Mouse (Mus musculus) spleen, postnatal 10 days (tissue): ENCODE measurements at regions not wholly inside any gene's neighbourhood (a gene's known extent, or its start where the extent isn't known, plus 50 kb on each side); places are given as distances from the start of the nearest gene placed in this dataset.
A peak's percentile ranks its signal among the peaks of the same experiment; 100 is the strongest.

ENCODE experiments used
- DNase-seq, 2 experiments: peaks; one replicate each; pipeline ENCODE4 v3.0.0; 2021 to 2022; ENCODE audit warnings: low spot score in 2 of 2

DNA sequence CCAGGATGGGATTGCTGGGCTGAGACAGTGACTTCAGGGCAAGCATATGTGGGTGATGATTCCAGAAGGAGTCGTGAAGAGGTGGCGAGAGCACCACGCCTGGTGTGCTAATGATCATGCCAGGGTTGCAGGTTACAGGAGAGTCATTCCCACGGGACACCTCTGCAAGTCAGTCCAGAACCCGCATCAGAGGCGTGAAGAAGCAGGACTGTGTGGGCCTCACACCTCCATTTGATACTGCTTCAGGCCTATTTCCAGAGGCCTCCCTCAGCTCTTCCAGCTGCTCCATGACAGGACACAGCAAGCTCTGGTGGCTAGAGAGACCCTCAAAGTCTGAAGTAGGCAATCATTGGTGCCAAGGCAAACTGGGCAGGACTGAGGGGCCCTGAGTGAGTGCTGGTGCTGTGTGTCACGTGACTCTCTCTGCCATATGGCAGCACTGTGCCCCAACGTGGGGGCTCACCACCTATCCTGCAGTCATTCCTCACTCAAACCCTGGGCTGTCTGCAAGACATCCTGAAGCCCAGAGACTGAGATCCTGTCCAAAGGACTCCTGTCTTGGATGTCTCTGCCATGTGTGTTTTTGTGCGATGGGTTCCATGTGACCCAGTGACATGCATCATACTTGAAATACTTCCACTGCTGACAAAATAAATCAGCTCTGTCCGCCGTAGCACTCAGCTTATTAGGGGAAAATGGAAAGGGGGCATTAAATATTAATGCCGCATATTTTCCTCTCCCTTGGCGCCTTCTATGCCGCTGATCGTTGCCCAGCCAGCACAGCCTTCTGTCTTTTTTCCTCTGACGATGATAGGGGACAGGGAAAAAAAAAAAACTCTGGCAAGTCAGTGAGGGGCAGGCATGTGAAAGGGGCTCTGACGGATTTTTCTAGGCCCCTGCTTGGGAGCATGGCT is 247.6 kb upstream of the Habp2 start:
- no peak for DNase-seq

DNA sequence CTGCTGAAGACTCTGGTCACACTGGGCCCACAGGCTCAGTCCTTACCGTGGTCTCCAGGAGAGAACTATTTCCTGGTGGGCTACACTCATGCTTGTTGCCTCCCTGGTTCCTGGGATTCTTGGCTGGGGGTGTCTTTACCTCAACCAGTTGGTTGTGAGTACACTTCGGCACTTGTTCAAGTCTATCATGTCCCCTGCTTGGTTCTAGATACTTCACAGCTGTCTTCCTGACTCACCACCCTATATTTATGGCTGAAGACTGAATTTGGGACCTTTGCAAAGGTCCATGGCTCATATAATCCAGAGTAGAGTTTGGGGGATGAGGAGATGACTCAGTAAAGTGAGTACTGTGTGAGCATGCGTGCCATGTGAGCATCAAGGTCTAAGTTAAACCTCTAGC is 245.0 kb upstream of the Habp2 start:
- DNase-seq: no peak

DNA sequence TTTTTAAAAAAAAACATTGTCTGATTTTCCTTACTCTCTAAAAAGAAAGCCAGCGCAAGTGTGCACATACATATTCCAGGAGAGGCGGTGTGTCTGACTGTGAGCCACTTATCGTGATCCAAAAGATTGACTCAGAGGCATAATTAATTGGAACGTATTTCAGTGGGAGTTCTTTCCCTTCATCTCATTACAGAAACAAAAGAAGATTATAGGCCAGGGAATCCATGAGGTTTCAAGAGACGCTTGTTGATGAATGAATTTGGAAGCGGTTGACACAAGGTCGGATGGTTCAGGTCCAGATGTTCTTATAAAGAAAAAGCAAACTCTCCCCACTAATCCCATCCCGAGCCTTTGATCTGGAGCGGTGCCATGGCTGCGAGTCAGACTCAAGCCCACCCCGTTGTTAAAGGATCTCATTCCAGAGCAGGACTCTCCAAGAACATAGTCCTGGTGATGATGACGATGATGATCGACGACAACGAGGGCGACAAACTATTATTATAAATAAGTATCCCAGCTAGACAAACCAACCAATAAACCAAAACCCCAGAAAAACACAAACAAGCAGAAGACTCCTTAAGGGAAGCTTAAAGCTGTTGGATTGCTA is 240.1 kb upstream of the Habp2 start:
- no peak for DNase-seq

DNA sequence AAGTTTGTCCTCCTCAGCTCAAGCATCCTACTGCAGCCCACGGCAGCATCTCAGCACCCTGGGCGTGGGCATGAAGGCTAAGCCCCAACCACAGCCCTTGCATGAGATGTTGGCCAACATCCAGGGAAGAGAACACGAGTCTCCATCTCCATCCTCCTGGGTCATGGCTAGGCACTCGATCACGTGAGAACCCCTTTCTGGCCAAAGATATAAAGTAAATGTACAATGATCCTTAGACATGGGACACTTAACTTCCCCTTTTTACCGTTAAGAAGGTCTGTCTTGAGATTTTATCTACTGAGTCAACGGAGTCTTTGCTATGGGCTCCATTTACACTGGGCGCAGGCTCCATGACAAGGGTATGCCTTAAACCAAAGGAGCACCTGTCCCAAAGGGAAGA is 232.8 kb upstream of the Habp2 start:
- no peak for DNase-seq

DNA sequence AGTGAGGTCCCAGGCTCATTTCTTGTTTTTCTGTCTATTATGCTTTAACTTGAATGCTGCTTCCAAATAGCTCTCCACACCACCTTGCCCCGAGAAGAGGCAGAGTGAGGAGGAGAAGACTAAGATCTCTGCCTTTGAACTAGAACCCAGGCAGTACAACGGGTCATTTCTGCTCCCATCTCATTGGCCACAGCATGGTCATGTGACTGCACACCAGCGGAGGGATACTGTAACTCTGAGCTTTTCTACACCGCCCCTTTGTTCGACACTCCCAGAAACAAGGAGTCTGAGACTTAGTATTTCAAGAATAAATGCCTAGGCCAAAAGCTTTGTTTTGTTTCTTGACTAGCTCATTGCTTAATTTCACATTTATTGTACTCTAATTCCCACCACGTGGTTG is 230.5 kb upstream of the Habp2 start:
- no peak for DNase-seq

DNA sequence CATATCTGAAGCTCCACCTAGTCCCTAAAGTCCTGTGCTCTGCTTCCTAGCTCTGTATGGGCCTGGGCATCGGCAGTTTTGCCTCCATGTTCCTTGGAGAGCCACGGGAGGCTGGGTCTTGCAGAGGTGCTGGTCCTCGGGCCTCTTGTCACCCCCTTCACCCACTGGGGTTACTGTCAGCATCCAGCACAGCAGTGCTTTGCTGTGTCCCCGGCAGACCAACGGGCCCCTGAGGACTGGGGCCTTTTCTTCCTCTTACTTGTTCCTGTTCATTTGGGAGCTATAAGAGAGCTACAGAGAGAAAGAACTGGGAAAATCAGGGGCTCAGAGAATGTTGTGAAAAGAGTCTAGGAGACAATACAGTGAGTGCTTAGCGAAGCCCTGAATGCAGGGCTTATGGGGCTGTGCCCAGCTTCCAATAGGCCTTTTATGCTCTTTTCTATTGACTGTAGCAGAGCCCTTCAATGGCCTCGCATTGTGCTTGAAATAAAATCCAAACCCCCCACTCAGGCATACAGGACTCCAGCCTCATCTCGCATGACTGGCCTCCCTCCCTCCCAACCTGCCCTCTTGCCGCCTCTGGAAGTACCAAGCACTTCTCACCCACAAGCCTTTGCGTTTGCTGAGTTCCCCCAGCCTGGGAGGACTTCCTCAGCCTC is 224.9 kb upstream of the Habp2 start:
- no peak for DNase-seq

DNA sequence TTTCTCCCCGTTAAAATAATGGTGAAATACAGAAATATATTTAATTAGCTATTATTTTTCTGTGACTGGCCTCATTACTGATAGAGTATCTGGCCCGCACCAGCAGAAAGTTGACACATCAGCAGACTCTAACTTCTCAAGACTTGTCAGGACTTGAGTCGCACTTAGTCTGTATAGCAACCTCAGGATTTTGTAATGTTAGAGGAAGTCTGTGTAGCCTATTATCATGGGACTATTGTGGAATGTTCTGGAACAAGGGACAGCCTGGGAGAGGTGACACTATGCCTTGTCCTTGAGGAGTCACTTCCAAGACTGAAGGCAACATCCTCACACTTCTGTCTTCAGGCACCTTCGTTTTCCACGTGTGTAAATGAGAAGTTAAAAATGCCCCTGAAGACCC is 223.8 kb upstream of the Habp2 start:
- no peak for DNase-seq

DNA sequence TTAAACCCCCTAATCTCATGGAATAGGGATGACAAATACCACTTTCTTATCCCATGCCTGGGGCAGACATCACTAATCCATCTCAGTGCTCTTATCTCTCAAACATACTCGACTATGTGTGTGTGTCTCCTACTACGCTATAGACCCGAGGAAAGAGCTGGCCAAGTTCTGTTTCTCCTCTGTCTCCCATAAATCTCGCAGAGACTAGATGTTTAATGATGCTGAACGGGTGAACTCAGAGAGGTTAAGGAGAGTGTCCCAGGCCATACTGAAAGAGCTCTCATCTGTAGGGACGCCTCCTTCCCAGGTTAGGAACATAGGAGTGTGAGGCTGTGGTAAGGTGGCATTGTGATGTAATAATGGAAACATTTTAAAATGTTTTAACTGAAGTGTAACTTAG is 221.2 kb upstream of the Habp2 start:
- DNase-seq: no peak

DNA sequence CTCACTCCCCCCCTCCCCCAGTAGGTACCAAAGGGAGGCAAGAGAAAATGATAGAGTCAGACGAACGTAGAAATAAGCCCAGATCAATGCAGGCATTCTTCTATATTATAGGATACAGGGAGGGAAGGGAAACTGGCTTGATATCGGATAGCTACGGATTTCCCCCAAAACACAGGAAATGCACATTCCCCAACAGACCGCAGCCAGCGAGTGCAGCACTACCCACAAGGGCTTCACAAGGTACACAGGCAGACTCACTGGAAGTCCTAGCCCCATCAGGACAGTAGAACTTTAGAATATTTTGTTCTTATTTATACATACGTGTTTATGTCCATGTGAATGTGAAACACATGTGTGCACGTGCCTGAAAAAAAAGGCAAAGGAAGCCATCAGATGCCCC is 218.8 kb upstream of the Habp2 start:
- no peak for DNase-seq

DNA sequence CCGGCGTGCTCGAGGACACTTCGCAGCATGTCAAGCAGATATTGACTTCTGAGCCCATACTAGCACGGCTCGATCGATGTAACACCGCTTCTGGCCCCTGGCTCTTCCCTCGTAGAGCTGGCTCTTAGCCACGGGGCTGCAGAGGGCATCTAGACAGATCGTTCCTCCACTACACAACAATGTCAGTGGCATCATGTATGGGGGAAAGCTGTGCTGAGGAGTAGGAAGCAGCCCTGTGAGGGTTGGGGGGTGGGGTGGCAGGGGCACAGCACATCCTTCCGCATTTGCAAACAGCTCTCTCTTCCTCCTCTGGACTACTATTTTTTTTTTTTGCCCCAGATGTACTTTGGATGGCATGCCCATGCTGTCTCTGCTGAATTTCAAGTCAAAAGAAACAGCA is 218.1 kb upstream of the Habp2 start:
- DNase-seq: peak; percentile 9 to 27

DNA sequence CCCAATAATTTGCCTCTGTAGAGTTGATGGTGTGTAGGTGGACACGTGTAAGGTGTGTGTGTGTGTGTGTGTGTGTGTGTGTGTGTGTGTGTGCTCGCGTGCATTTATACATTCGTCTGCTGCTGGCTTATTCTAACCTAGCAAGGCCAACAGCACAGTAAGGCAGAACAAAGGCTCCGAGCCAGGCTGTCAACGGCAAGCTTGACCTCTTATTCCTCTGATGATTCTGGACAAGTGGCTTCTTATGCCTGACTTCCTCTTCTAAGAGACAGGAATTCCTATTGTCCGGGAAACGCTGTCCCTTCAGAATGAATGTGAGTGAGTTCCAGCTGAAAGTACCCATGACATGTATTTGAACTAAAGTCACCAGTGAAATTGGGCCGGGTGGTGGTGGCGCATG is 217.7 kb upstream of the Habp2 start:
- DNase-seq: no peak

DNA sequence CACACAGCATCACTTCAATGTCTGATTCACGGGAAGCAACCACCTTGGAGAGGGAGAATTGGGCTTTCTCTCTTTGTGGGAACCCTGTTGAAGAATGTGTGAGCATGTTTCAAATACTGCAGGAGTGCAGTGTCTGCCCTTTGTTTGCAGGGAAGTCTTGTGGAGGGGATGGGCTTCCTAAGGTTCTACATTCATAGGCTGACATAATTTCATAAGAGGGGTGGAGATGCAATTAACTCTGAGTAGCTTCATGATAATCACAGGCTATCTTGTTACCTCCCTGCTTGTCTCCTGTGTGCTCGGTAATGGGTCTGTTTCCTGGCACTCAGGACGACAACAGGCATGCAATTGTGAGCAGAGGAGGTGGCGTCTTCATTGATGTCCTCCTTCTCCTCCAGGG is 215.6 kb upstream of the Habp2 start:
- DNase-seq: no peak

DNA sequence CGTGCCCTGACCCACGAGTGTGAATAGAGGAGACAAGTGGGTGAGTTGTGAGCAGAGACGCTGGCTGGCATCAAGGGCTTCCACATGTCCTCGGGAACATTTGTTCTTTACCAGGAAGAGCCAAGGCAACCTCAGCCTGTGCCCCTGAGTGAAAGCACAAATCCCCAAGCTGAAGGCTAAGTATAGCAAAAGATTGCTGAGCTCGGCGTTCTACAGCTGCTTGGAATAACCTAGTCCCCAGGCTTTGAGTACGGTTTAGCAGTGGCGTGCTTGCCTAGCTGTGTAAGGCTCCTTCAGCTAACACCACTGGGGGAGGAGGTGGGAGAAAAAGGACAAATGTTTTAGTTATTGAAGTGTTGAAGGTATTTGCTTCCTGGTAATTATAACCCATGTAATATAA is 210.8 kb upstream of the Habp2 start:
- DNase-seq: no peak

DNA sequence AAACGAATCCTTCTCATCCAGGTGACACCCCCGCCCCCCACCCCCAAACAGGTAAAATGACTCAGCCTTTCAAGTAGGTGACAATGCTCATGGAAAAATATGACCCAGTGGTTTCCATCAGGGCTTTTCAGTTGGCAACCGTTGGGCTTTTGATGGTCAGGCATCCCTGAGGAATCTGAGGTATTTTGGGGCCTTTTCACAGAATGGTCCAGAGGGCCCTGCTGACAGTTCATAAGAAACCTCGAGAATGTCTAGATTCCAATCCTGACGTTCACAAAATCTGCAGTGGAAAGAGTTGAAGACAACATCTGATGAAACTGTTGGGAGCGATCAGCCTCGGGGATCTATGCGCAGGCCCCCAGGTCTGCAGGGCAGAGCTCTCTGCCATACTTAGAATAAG is 209.4 kb upstream of the Habp2 start:
- no peak for DNase-seq

DNA sequence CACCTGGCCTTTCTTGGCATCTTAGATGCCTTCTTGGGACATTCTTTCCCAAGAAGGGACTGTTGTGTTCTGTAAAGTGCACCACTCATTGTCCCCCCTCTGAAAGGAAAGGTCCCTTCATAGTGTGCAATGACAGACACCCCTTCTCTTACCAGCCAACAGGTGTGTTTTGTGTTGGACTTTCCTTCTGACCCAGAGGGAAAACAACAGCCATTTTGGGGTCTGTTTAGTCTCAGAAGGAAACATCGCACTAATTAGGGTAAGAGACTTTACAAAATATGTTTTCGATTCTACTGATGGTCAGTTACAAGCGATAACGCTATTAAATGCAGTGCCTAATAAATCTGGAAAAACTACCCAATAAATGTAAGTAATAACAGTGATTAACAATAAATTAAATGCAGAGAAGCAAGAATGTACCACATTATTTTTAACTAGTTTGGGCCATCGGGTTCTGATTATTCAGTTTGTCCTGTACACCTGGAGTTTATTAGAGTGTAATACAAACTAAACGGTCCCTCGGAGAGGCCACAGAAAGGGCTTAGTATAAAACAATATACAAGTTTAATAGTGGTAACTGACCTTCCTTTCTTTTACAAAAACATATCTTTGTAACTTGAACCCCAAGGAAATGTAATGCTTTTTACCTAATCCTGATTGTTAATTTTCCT is 200.4 kb upstream of the Habp2 start:
- no peak for DNase-seq

DNA sequence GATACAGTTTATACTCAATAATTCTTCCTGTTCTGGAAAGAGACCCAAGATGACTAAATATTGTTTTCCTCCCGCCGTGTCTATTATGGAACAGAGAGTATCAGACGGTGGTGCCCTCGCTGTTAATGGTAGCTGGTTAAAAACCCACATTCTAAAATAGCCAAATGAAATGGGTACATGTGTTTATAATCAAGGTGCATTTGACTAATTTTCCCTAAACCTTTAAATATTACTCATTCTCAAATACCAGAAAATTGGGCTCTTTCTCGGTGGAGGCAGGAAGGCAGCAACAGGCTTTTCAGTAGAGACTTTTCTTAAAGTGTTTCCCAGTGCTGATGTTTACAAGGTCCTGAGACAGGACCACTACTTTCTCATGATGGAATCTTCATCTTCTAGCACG is 199.8 kb upstream of the Habp2 start:
- no peak for DNase-seq

DNA sequence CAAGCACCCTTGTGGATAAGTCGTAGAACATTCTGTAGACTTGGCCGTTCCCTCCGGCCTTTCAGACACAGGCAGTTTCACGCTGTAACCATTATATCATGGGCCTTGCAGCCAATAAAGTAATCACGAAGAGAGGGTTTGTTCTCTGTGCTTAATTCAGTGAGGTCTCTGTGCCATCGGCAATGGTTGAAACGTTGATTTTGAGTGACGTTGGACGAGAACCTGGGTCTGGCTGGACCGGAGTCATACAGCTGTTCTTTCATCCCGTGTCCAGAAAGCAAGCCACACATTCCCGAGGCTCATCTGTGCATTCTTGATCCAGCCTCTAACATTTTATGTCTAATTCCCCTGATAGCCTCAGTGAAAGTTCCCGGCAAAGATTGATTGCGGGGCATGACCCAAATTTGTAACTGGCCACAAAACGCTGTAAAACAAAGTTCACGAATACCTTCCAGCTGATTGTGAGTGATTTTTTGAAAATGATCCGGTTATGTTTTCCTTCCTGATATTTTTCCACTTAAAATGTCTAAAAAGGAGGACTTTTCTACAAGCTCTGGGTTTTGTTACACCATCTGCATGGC is 197.1 kb upstream of the Habp2 start:
- DNase-seq: no peak

DNA sequence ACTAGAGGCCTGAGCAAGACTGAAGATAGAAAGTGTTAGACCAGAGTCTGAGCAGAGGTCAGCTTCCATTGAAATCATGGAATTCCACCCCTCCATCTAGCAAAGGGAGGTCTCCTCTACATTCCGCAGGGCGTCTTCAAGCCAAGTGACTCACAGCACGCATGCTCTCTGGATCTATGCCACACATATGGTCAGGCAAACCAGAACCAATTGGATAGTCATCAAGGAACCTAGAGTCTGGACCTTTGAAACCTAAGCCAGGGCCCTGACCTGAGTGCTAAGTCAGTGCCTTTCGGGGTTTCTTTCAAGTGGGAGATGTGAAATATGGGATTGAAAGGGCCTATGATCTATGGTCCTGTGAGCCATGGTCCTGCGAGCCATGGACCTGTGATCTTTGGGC is 195.4 kb upstream of the Habp2 start:
- DNase-seq: no peak

DNA sequence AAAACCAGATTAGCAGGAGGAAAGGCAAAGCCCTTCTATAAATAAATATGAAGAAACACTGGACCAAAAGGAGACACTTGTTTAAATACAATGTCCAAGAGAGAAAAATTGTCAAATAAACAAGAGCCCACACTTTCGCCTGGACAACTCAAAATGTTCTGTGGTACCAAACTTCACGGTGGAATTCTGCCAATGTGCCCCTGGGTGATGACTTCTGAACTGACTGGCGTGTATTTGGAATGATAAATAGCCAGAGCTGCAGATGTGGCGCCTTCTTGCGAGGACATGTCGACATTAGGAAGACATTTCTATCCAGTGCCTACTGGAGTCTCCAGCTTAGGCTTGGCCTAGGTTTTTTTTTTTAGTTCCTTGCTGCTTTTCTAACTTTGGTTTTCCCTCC is 191.1 kb upstream of the Habp2 start:
- no peak for DNase-seq

DNA sequence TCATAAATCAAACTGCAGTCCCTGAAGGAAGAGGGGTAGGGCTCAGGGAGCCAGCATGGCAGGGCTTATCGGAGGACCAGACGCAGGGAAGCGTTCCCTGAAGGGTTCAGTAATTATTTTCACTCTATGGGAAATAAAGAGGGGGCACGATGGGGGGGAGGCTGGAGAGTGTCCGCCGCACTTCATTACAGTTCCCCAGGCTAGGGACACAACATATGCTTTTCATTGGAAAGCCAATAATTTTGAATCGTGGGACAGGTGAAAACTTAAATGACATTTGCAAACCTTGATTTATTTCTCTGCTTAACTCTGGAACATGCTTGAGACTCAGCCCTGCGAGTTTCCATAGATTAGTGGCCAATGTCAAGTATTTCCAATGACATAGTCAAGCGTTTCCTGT is 187.2 kb upstream of the Habp2 start:
- no peak for DNase-seq

DNA sequence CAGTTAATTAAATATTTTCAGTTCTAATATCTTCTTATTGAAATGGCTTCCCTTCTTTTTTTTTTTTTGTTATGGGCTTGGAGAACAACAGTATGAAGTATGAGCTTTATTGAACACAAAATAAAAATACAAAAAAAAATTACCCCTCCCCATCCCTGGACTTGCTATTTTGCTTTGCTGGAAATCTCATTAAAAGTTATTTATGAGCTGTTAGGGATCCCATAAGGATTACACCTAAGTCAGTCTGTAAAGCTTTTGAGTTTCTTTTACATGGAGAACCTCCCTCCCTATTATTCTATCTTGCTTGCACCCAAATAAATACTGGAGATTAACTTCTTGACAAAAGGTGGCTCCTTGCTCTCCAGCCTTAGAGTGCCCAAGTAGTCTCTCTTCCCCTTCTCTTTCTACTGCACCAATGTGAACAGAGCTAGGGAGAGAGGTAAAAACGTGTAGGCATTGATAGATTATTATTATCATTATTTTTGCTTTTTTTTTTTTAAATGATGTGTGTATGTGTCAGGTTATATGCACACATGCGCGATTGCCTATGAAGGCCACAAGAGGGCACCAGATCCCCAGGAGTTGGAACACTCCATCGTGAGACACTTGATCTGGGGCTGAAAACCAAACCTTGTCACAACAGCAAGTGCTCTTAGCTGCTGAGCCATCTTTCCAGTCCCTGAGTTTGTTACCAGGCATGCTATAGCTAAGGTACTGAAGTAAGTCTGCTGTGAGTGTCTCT is 186.6 kb upstream of the Habp2 start:
- DNase-seq: no peak
